Mouse (Mus musculus) C2C12 (cell line): ENCODE results near the gene Ece1.
"Not testable (repeated sequence)": the region's sequence is repeated elsewhere in the genome, so short reads cannot be mapped to it uniquely, and the experiment has no call there.

ENCODE experiments used
- CEBPB ChIP-seq: IDR thresholded peaks from one replicate; pipeline ENCODE4 v1.6.1; 2011; ENCODE audit warnings: low read depth, mild to moderate bottlenecking, control low read depth, moderate library complexity
- CTCF ChIP-seq: IDR thresholded peaks from one replicate; pipeline ENCODE4 v1.5.1; 2011; ENCODE audit not compliant: control insufficient read depth, insufficient read depth, insufficient read length
- FOSL1 ChIP-seq: IDR thresholded peaks from one replicate; pipeline ENCODE4 v1.8.0; 2011; ENCODE audit warnings: mild to moderate bottlenecking, low read length; ENCODE audit not compliant: poor library complexity, insufficient read depth, severe bottlenecking
- MAX ChIP-seq: IDR thresholded peaks from one replicate; pipeline ENCODE4 v1.6.1; 2011; ENCODE audit warnings: mild to moderate bottlenecking, control low read depth
- MYOD1 ChIP-seq: IDR thresholded peaks from one replicate; pipeline ENCODE4 v1.6.1; 2011; ENCODE audit warnings: low read depth; ENCODE audit not compliant: control insufficient read depth, insufficient read length
- USF1 ChIP-seq: IDR thresholded peaks from one replicate; pipeline ENCODE4 v1.6.1; 2011; ENCODE audit warnings: low read depth, mild to moderate bottlenecking, control low read depth, moderate library complexity

DNA sequence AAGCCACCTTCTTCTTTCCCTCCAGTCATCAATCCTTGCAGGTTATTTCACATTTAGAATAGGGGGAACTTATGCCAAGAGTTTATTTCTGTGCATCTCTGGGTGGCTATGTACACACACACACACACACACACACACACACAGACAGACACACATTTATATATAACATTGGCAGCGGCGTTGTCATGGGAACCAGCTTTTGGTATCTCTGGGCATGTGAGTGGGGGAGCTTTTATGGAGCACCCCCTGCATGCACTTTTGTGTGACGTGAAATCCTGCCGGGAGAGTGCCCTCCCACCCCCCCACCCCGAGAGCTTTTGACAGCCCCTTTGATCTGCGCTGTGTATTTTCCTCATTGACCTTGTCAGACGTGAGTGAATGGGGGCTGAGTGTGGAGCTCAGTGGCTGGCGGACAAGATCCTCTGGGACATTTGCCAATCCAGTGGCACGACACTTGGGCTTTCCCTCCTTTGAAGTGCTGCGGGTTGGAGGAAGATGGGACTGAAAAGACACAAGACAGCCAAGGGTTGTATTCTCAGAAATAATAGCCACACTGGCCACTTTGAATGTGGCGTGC is 108.7 kb downstream of the Ece1 start:
- not testable (repeated sequence) for TF ChIP-seq MAX, CTCF, USF1, FOSL1, MYOD1, CEBPB
